ENCODE assay signal across 24 mouse cellular contexts in the genomic region with DNA sequence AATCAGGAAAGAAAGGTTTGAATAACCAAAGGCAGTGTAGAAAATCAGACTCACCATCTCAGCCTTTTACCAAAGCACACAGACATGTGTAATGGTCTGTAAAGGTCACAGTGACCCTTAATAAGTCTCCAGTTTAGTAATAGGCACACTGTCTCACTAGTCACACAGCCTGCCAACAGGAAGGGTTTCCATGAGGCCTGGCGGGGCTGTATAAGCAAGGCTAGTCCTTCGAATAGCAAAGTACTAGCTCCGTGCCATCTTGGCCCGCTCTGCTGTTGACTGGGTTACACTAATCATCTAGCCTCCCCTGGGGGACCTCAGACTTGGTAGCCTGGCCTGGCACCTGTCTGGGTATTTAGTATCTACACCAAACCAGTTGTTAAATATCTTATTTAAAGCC. TPM values are rescaled to one million over a fixed set of nuclear protein-coding genes. Genes with fewer than 3 reads are reported as not detected.
DNase-seq lines count a peak whose midpoint lies in the region; ATAC-seq lines count a peak whose summit lies in the region.
"Had no signal": no experiment of that assay in that cellular context is flagged by ENCODE, and none has a peak within 500 bp of the region (broad histone marks: within the 10 kb centered on the region; RNA-seq: fewer than 3 reads in every experiment).

No protein-coding gene starts in this region.

- H3K9ac ChIP-seq in hindbrain, embryonic 15.5 days, result no peak overlapping the region
- H3K9ac ChIP-seq: embryonic facial prominence, embryonic 12.5 days; forebrain, postnatal 0 days; liver, embryonic 13.5 days had no signal

- no peaks in the 10 kb centered on the region for H3K36me3 ChIP-seq in hindbrain, embryonic 15.5 days
- no peaks in the 10 kb centered on the region for H3K36me3 ChIP-seq in hindbrain, embryonic 10.5 days
- H3K36me3 ChIP-seq: embryonic facial prominence, embryonic 12.5 days; liver, embryonic 13.5 days had no signal

- no peak overlapping the region for H3K4me3 ChIP-seq in hindbrain, embryonic 15.5 days
- H3K4me3 ChIP-seq in hindbrain, embryonic 10.5 days, result no peak overlapping the region
- H3K4me3 ChIP-seq: embryonic facial prominence, embryonic 12.5 days; left cerebral cortex, adult 2 months; liver, embryonic 13.5 days; megakaryocyte, embryonic 14.5 days had no signal

- peak; percentile 21 for DNase-seq in adrenal gland, postnatal 14 days
- DNase-seq in adrenal gland, adult 18-20 months (ENCODE audit: low spot score in 2 of 2), result no peak
- DNase-seq in hindbrain, embryonic 10.5 days (ENCODE audit: low spot score), result no peak
- peak; percentile 52 for DNase-seq in kidney, adult 9 months
- DNase-seq in kidney, postnatal 14 days, result peak; percentile 36
- no peak for DNase-seq in thymus, postnatal 4 days
- DNase-seq: cerebellum, adult 11-12 months; cerebellum, postnatal 25 days; forebrain, postnatal 0 days; heart, adult 11 months; heart, postnatal 10 days; liver, embryonic 13.5 days; lung, adult 2 months; lung, postnatal 14 days; midbrain, embryonic 14.5 days; thymus, adult 18-20 months; thymus, postnatal 36 days had no signal

- peak; percentile 56; the same call in 1 of the 2 replicates for ATAC-seq in hindbrain, embryonic 15.5 days (ENCODE audit: low FRiP score, low read depth)
- ATAC-seq in megakaryocyte, adult 5-6 weeks (ENCODE audit: poor library complexity, severe bottlenecking), result no peak
- ATAC-seq: forebrain, postnatal 0 days; inflammation-experienced regulatory T-cells, adult 6 months had no signal

- no peak overlapping the region for H3K27ac ChIP-seq in hindbrain, embryonic 15.5 days (replicated peaks)
- H3K27ac ChIP-seq in hindbrain, embryonic 10.5 days, result no peak overlapping the region
- H3K27ac ChIP-seq: embryonic facial prominence, embryonic 12.5 days; left cerebral cortex, adult 2 months; liver, embryonic 13.5 days had no signal

- H3K27me3 ChIP-seq in hindbrain, embryonic 15.5 days, result no peaks in the 10 kb centered on the region
- H3K27me3 ChIP-seq in hindbrain, embryonic 10.5 days (ENCODE audit: insufficient read depth, poor library complexity, severe bottlenecking), result no peaks in the 10 kb centered on the region
- H3K27me3 ChIP-seq: embryonic facial prominence, embryonic 12.5 days; liver, embryonic 13.5 days; megakaryocyte, embryonic 14.5 days had no signal

- H3K4me2 ChIP-seq in hindbrain, embryonic 15.5 days, result no peak overlapping the region
- H3K4me2 ChIP-seq: embryonic facial prominence, embryonic 12.5 days; heart, embryonic 11.5 days; liver, embryonic 13.5 days had no signal

- WGBS in hindbrain, embryonic 15.5 days, result 72% methylated on average over 4 of the region's 4 CpGs
- WGBS in hindbrain, embryonic 10.5 days, result 87% methylated on average over 4 of the region's 4 CpGs

- H3K4me1 ChIP-seq in hindbrain, embryonic 15.5 days (replicated peaks), result no peaks in the 10 kb centered on the region
- peaks cover 10% of the 10 kb centered on the region; the same call in 1 of the 2 replicates for H3K4me1 ChIP-seq in hindbrain, embryonic 10.5 days (replicated peaks)

- no peaks in the 10 kb centered on the region for H3K9me3 ChIP-seq in hindbrain, embryonic 15.5 days
- no peaks in the 10 kb centered on the region for H3K9me3 ChIP-seq in hindbrain, embryonic 10.5 days
- H3K9me3 ChIP-seq: embryonic facial prominence, embryonic 12.5 days; liver, embryonic 13.5 days; megakaryocyte, embryonic 14.5 days had no signal

RNA-seq across cellular contexts. Expression of gene Elk3, which starts 20.6 kb away (rescaled TPM):
- total RNA-seq in adrenal gland, postnatal 14 days (2021), result 50.4 and 58.0 TPM in 2 replicates
- 10 to 100 TPM; 25.7 to 30.1 TPM for total RNA-seq in adrenal gland, adult 18-20 months (2021)
- 8.1 and 8.3 TPM in 2 replicates for polyA plus RNA-seq in hindbrain, embryonic 15.5 days (2015; fragmentation: Nextera tagmentation; extraction: Ambion mirVana)
- polyA plus RNA-seq in hindbrain, embryonic 10.5 days (2016; fragmentation: Nextera tagmentation; extraction: Ambion mirVana), result 14.8 and 15.7 TPM in 2 replicates
- 27.1 and 29.4 TPM in 2 replicates for total RNA-seq in megakaryocyte, adult 5-6 weeks (2015)
- total RNA-seq in megakaryocyte, adult 5-6 weeks (2017), result 19.8 and 22.6 TPM in 2 replicates

Comparison
In these comparisons a context has a peak if more than half of its experiments do, and no peak if none do; other contexts are left out.
1. DNase-seq: peak in adrenal gland, postnatal 14 days (single experiment), kidney, adult 9 months (single experiment) and kidney, postnatal 14 days (single experiment); none in adrenal gland, adult 18-20 months (0 of 2), hindbrain, embryonic 10.5 days (single experiment) and thymus, postnatal 4 days (single experiment).